Mouse (Mus musculus): ENCODE results near the gene Rbfox3. TPM values are rescaled to one million over a fixed set of nuclear protein-coding genes. Genes with fewer than 3 reads are reported as not detected.

Rbfox3 gene
- not detected for polyA plus RNA-seq (2012; fragmentation: generic; extraction: Trizol)

DNA sequence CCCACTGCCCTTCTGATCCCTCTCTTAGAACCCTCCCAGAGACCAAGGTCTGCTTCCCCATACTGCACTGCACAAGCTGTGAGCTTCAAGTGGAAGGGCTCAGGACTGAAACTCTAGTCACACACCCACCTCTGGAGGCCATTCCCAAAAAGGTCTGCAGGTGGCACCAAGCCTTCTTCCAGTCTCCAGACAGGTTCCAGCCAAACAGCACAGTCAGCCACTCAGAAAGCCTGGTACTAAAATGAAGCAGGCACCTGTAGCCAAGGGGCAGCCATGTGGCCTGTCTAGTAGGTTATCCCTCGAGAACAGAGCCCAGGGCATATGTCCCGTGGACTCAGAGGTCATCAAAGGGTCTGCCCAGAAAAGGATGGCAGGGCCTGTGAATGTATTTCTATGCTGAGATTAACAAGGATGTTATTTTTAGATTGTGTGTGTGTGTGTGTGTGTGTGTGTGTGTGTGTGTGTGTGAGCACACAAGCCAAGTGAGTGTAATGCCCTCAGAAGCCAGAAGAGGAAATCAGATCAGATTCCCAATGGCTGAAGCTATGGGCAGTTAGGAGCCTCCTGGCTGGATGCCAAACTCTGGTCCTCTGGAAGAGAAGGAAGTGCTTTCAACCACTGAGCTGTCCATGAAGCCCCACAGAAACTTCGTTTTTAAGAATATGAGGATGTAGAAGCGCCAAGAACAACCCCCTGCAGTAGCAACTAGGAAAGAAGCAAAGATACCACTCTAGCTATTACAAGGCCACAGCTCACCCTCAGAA lies at the start of gene Rbfox3:
Gene Rbfox3 (minus strand): TSS at position 291 of the 764 bp plus-strand sequence.
- Histone ChIP-seq H3K27me3 (ENCODE audit: control insufficient read depth, insufficient read depth, insufficient read length) (peaks cover 69% of the 10 kb centered on the region), H3K79me2 (ENCODE audit: control insufficient read depth, insufficient read depth) (no peaks in the 10 kb centered on the region), H3K4me2 (ENCODE audit: low read depth) (no peak within 1 kb of the TSS), H3K36me3 (ENCODE audit: control insufficient read depth, insufficient read depth) (no peaks in the 10 kb centered on the region), H3K4me3 (no peak within 1 kb of the TSS), H3ac (ENCODE audit: control insufficient read depth, insufficient read length) (no peak within 1 kb of the TSS)
- no peak for TF ChIP-seq USF1 (IDR thresholded peaks at IDR 0.05; ENCODE audit: low read depth)
- no peak for TF ChIP-seq SRF (IDR thresholded peaks at IDR 0.05; ENCODE audit: control insufficient read depth, insufficient read length, low read depth)
- no peak for TF ChIP-seq MAX (IDR thresholded peaks at IDR 0.05; ENCODE audit: low read depth)
- no peak for TF ChIP-seq REST (IDR thresholded peaks at IDR 0.05; ENCODE audit: insufficient read depth, insufficient read length)
- no peak for TF ChIP-seq TCF3 (IDR thresholded peaks at IDR 0.05; ENCODE audit: insufficient read length, low read depth)
- TF ChIP-seq CEBPB (IDR thresholded peaks at IDR 0.05; ENCODE audit: insufficient read depth, poor library complexity, severe bottlenecking), result no peak
- TF ChIP-seq POLR2AphosphoS2 (IDR thresholded peaks at IDR 0.05; ENCODE audit: insufficient read length, low read depth), result no peak
- TF ChIP-seq MYOG (IDR thresholded peaks at IDR 0.05; ENCODE audit: control insufficient read depth in 1 of 3, insufficient read depth in 1 of 3, insufficient read length in 2 of 3, low read depth in 2 of 3), result no peak
- no peak for TF ChIP-seq POLR2A (IDR thresholded peaks at IDR 0.05; ENCODE audit: insufficient read length, low read depth)
- TF ChIP-seq MYOD1 (IDR thresholded peaks at IDR 0.05; ENCODE audit: control insufficient read depth in 1 of 3, insufficient read length in 2 of 3, low read depth in 2 of 3), result no peak
- TF ChIP-seq TCF12 (IDR thresholded peaks at IDR 0.05; ENCODE audit: insufficient read depth, poor library complexity, severe bottlenecking), result no peak
- TF ChIP-seq E2F4 (IDR thresholded peaks at IDR 0.05; ENCODE audit: insufficient read depth), result no peak

DNA sequence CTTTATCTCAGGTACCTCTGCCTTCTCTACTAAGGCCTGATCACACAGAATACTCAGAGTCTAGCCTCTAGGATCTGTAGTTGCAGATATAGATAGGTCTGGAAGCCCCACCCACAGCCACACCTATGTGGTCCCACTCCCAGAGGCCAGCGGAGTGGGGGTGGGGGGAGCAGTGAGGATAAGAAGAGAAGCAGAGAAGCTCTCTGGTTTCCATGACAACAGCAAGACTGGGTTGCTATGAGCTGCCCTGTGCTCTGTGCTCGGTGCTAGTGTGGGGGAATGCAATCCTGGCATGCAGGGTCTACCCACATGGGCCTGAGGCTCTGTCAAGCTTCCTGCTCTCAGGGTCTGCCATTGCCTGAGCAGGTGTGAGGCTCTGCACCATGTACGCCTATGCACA lies 49.3 kb upstream of the Rbfox3 start:
- peaks cover 94% of the 10 kb centered on the region for H3K27me3 ChIP-seq (ENCODE audit: control insufficient read depth, insufficient read depth, insufficient read length)
- H3K79me2 ChIP-seq (ENCODE audit: control insufficient read depth, insufficient read depth), result no peaks in the 10 kb centered on the region
- no peak overlapping the region for H3K4me3 ChIP-seq

DNA sequence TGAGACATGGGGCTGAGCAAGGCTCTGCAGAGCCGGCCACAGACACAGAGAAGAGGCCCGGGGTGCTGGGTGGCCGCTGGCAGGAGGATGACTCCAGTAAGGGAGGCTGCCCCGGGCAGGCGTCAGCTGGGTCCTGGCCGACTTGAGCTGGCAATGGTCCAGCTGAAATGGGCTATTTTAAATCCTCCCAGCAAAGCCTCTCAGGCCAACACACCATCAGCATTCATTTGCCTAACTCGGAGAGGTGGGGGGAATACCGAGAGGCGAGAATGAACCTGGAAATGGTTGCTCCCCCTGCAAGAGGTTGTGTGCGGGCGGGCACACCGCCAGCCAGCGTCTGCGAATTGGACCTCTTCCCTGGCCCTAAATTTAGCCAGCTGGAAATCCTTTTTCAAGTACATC lies 45.7 kb upstream of the Rbfox3 start:
- Histone ChIP-seq H3K27me3 (ENCODE audit: control insufficient read depth, insufficient read depth, insufficient read length) (peaks cover 95% of the 10 kb centered on the region), H3K4me2 (ENCODE audit: low read depth) (no peak overlapping the region), H3K36me3 (ENCODE audit: control insufficient read depth, insufficient read depth) (no peaks in the 10 kb centered on the region), H3K4me3 (no peak overlapping the region), H3ac (ENCODE audit: control insufficient read depth, insufficient read length) (no peak overlapping the region), H3K79me2 (ENCODE audit: control insufficient read depth, insufficient read depth) (no peaks in the 10 kb centered on the region)
- no peak for TF ChIP-seq REST (IDR thresholded peaks at IDR 0.05; ENCODE audit: insufficient read depth, insufficient read length)
- no peak for TF ChIP-seq SRF (IDR thresholded peaks at IDR 0.05; ENCODE audit: control insufficient read depth, insufficient read length, low read depth)
- no peak for TF ChIP-seq MAX (IDR thresholded peaks at IDR 0.05; ENCODE audit: low read depth)
- no peak for TF ChIP-seq TCF12 (IDR thresholded peaks at IDR 0.05; ENCODE audit: insufficient read depth, poor library complexity, severe bottlenecking)
- no peak for TF ChIP-seq USF1 (IDR thresholded peaks at IDR 0.05; ENCODE audit: low read depth)
- no peak for TF ChIP-seq POLR2AphosphoS2 (IDR thresholded peaks at IDR 0.05; ENCODE audit: insufficient read length, low read depth)
- no peak for TF ChIP-seq POLR2A (IDR thresholded peaks at IDR 0.05; ENCODE audit: insufficient read length, low read depth)
- no peak for TF ChIP-seq CEBPB (IDR thresholded peaks at IDR 0.05; ENCODE audit: insufficient read depth, poor library complexity, severe bottlenecking)
- no peak for TF ChIP-seq E2F4 (IDR thresholded peaks at IDR 0.05; ENCODE audit: insufficient read depth)
- no peak for TF ChIP-seq MYOG (IDR thresholded peaks at IDR 0.05; ENCODE audit: control insufficient read depth in 1 of 3, insufficient read depth in 1 of 3, insufficient read length in 2 of 3, low read depth in 2 of 3)
- TF ChIP-seq MYOD1 (IDR thresholded peaks at IDR 0.05; ENCODE audit: control insufficient read depth in 1 of 3, insufficient read length in 2 of 3, low read depth in 2 of 3), result no peak
- no peak for TF ChIP-seq TCF3 (IDR thresholded peaks at IDR 0.05; ENCODE audit: insufficient read length, low read depth)

More for the DNA sequence above, 49.3 kb upstream of the Rbfox3 start:
- H3ac ChIP-seq (ENCODE audit: control insufficient read depth, insufficient read length), result no peak overlapping the region
- H3K4me2 ChIP-seq (ENCODE audit: low read depth), result no peak overlapping the region
- H3K36me3 ChIP-seq (ENCODE audit: control insufficient read depth, insufficient read depth), result no peaks in the 10 kb centered on the region
- TF ChIP-seq TCF3 (IDR thresholded peaks at IDR 0.05; ENCODE audit: insufficient read length, low read depth), result no peak
- TF ChIP-seq E2F4 (IDR thresholded peaks at IDR 0.05; ENCODE audit: insufficient read depth), result no peak
- TF ChIP-seq TCF12 (IDR thresholded peaks at IDR 0.05; ENCODE audit: insufficient read depth, poor library complexity, severe bottlenecking), result no peak
- TF ChIP-seq POLR2A (IDR thresholded peaks at IDR 0.05; ENCODE audit: insufficient read length, low read depth), result no peak
- no peak for TF ChIP-seq POLR2AphosphoS2 (IDR thresholded peaks at IDR 0.05; ENCODE audit: insufficient read length, low read depth)
- no peak for TF ChIP-seq MYOD1 (IDR thresholded peaks at IDR 0.05; ENCODE audit: control insufficient read depth in 1 of 3, insufficient read length in 2 of 3, low read depth in 2 of 3)
- no peak for TF ChIP-seq MYOG (IDR thresholded peaks at IDR 0.05; ENCODE audit: control insufficient read depth in 1 of 3, insufficient read depth in 1 of 3, insufficient read length in 2 of 3, low read depth in 2 of 3)
- no peak for TF ChIP-seq REST (IDR thresholded peaks at IDR 0.05; ENCODE audit: insufficient read depth, insufficient read length)
- TF ChIP-seq MAX (IDR thresholded peaks at IDR 0.05; ENCODE audit: low read depth), result no peak
- TF ChIP-seq CEBPB (IDR thresholded peaks at IDR 0.05; ENCODE audit: insufficient read depth, poor library complexity, severe bottlenecking), result no peak
- no peak for TF ChIP-seq USF1 (IDR thresholded peaks at IDR 0.05; ENCODE audit: low read depth)
- no peak for TF ChIP-seq SRF (IDR thresholded peaks at IDR 0.05; ENCODE audit: control insufficient read depth, insufficient read length, low read depth)

DNA sequence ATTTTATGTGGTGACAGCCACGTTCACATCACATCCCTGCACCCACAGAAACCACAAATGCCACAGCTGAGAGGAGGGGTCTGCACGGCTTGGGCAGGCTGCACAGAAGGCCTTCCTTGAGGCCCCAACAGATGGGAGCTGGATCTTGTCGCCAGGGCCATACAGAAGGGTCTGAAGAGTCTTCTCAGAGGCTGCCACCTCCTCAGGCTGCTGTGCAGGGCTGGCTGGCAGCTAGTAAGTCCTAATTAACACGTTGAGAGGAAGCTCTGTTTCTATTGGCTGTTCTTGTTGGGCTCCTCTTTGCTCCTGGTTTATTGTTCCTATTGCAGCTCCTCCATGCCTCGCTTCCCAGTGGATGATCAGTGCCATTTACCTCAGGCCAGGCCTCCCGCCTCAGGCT lies 43.6 kb upstream of the Rbfox3 start:
- TF ChIP-seq MYOG (IDR thresholded peaks at IDR 0.05; ENCODE audit: control insufficient read depth in 1 of 3, insufficient read depth in 1 of 3, insufficient read length in 2 of 3, low read depth in 2 of 3) (no peak), MYOD1 (IDR thresholded peaks at IDR 0.05; ENCODE audit: control insufficient read depth in 1 of 3, insufficient read length in 2 of 3, low read depth in 2 of 3) (no peak), REST (IDR thresholded peaks at IDR 0.05; ENCODE audit: insufficient read depth, insufficient read length) (no peak), POLR2A (IDR thresholded peaks at IDR 0.05; ENCODE audit: insufficient read length, low read depth) (no peak), CEBPB (IDR thresholded peaks at IDR 0.05; ENCODE audit: insufficient read depth, poor library complexity, severe bottlenecking) (no peak), E2F4 (IDR thresholded peaks at IDR 0.05; ENCODE audit: insufficient read depth) (no peak), TCF3 (IDR thresholded peaks at IDR 0.05; ENCODE audit: insufficient read length, low read depth) (no peak), POLR2AphosphoS2 (IDR thresholded peaks at IDR 0.05; ENCODE audit: insufficient read length, low read depth) (no peak), SRF (IDR thresholded peaks at IDR 0.05; ENCODE audit: control insufficient read depth, insufficient read length, low read depth) (no peak), TCF12 (IDR thresholded peaks at IDR 0.05; ENCODE audit: insufficient read depth, poor library complexity, severe bottlenecking) (no peak), USF1 (IDR thresholded peaks at IDR 0.05; ENCODE audit: low read depth) (no peak), MAX (IDR thresholded peaks at IDR 0.05; ENCODE audit: low read depth) (no peak)
- no peak overlapping the region for H3K4me3 ChIP-seq
- no peak overlapping the region for H3ac ChIP-seq (ENCODE audit: control insufficient read depth, insufficient read length)
- no peak overlapping the region for H3K4me2 ChIP-seq (ENCODE audit: low read depth)
- no peaks in the 10 kb centered on the region for H3K79me2 ChIP-seq (ENCODE audit: control insufficient read depth, insufficient read depth)
- H3K36me3 ChIP-seq (ENCODE audit: control insufficient read depth, insufficient read depth), result no peaks in the 10 kb centered on the region
- H3K27me3 ChIP-seq (ENCODE audit: control insufficient read depth, insufficient read depth, insufficient read length), result peaks cover 94% of the 10 kb centered on the region

All from myocyte (in vitro differentiated cells).